In genomic region chr3:51916060-51916870, GRCm38 (mm10) we compare ENCODE assay signal across 9 mouse cellular contexts.
A peak's percentile ranks its signal among the peaks of the same experiment; 100 is the strongest.
DNase-seq lines count a peak whose midpoint lies in the region; ATAC-seq and TF ChIP-seq lines count a peak whose summit lies in the region.
"Had no signal": no experiment of that assay in that cellular context is flagged by ENCODE, and none has a peak within 500 bp of the region (broad histone marks: within the 10 kb centered on the region; RNA-seq: fewer than 3 reads in every experiment).

No protein-coding gene starts in this region.

- H3K27ac ChIP-seq in MEL (ENCODE audit: control insufficient read depth, low read depth, low read length): no peak overlapping the region
- H3K27ac ChIP-seq in embryonic facial prominence, embryonic 11.5 days (replicated peaks; ENCODE audit: low read depth, low read length): no peak overlapping the region; the same call in 1 of the 2 replicates
- H3K27ac ChIP-seq in heart, embryonic 15.5 days: peak overlapping the region; percentile 82
- H3K27ac ChIP-seq in limb, embryonic 15.5 days: peak overlapping the region; percentile 22; the same call in 1 of the 2 replicates
- peak overlapping the region; percentile 49; the same call in 1 of the 2 replicates for H3K27ac ChIP-seq in neural tube, embryonic 11.5 days (ENCODE audit: low read depth, low read length)
- H3K27ac ChIP-seq: midbrain, embryonic 12.5 days had no signal

- peak; percentile 41 for DNase-seq in MEL (ENCODE audit: low read depth, low spot score)
- peak; percentile 18 for DNase-seq in embryonic facial prominence, embryonic 11.5 days (ENCODE audit: low spot score)
- peak; percentile 84 for DNase-seq in kidney, postnatal 10 days
- peak; percentile 32 for DNase-seq in neural tube, embryonic 11.5 days (ENCODE audit: low spot score)
- DNase-seq in yolk sac, embryonic 10.5 days (ENCODE audit: low spot score): peak; percentile 92
- no peak for DNase-seq in adrenal gland, postnatal 4 days (ENCODE audit: low spot score in 2 of 2)

- H3K79me2 ChIP-seq in MEL (ENCODE audit: control insufficient read depth, insufficient read depth, low read length, poor library complexity): no peaks in the 10 kb centered on the region

- no peaks in the 10 kb centered on the region for H3K9me3 ChIP-seq in MEL (replicated peaks; ENCODE audit: insufficient read depth, low read length)
- H3K9me3 ChIP-seq in embryonic facial prominence, embryonic 11.5 days (replicated peaks; ENCODE audit: control insufficient read depth, low read length): no peaks in the 10 kb centered on the region; the same call in 1 of the 2 replicates
- H3K9me3 ChIP-seq in heart, embryonic 15.5 days (replicated peaks): no peaks in the 10 kb centered on the region
- no peaks in the 10 kb centered on the region for H3K9me3 ChIP-seq in limb, embryonic 15.5 days
- no peaks in the 10 kb centered on the region; the same call in 1 of the 2 replicates for H3K9me3 ChIP-seq in neural tube, embryonic 11.5 days (ENCODE audit: control insufficient read depth, low read length)

- 0 out of 4 replicates have a peak, but pooled peaks of 1 of the 2 experiments have one; percentile 5 for TF ChIP-seq EP300 in MEL (IDR thresholded peaks at IDR 0.05; ENCODE audit: low read depth in 1 of 2, low read length in 2 of 2)

- H3K4me1 ChIP-seq in MEL (ENCODE audit: control insufficient read depth in 1 of 2, insufficient read depth in 2 of 2, low read length in 2 of 2): peaks cover 21 to 22% of the 10 kb centered on the region in 2 experiments
- peaks cover 2% of the 10 kb centered on the region; the same call in 1 of the 2 replicates for H3K4me1 ChIP-seq in embryonic facial prominence, embryonic 11.5 days (ENCODE audit: control insufficient read depth, insufficient read depth, low read length)
- H3K4me1 ChIP-seq in heart, embryonic 15.5 days (replicated peaks): peaks cover 30% of the 10 kb centered on the region
- H3K4me1 ChIP-seq in limb, embryonic 15.5 days: peaks cover 18% of the 10 kb centered on the region
- peaks cover 13% of the 10 kb centered on the region for H3K4me1 ChIP-seq in neural tube, embryonic 11.5 days (ENCODE audit: control insufficient read depth, insufficient read depth, low read length)

- H3K9ac ChIP-seq in MEL (ENCODE audit: control insufficient read depth, low read depth, low read length, poor library complexity, severe bottlenecking): no peak overlapping the region
- H3K9ac ChIP-seq in embryonic facial prominence, embryonic 11.5 days (replicated peaks; ENCODE audit: low read length): no peak overlapping the region
- peak overlapping the region; percentile 25; the same call in 1 of the 2 replicates for H3K9ac ChIP-seq in heart, embryonic 15.5 days
- no peak overlapping the region for H3K9ac ChIP-seq in limb, embryonic 15.5 days
- H3K9ac ChIP-seq in neural tube, embryonic 11.5 days (ENCODE audit: low read length): no peak overlapping the region
- H3K9ac ChIP-seq: midbrain, embryonic 12.5 days had no signal

- peaks cover 0 to 24% of the 10 kb centered on the region in 2 experiments; a peak in 2 of 4 replicates for H3K36me3 ChIP-seq in MEL (ENCODE audit: control insufficient read depth in 1 of 2, insufficient read depth in 2 of 2, low read length in 2 of 2)
- H3K36me3 ChIP-seq in embryonic facial prominence, embryonic 11.5 days (replicated peaks; ENCODE audit: control insufficient read depth, insufficient read depth, low read depth, low read length): no peaks in the 10 kb centered on the region
- no peaks in the 10 kb centered on the region for H3K36me3 ChIP-seq in heart, embryonic 15.5 days
- H3K36me3 ChIP-seq in limb, embryonic 15.5 days: no peaks in the 10 kb centered on the region
- H3K36me3 ChIP-seq in neural tube, embryonic 11.5 days (ENCODE audit: control insufficient read depth, insufficient read depth, low read length): no peaks in the 10 kb centered on the region; the same call in 1 of the 2 replicates
- H3K36me3 ChIP-seq: midbrain, embryonic 12.5 days had no signal

- no peak for ATAC-seq in embryonic facial prominence, embryonic 11.5 days (replicated peaks; ENCODE audit: insufficient number of reproducible peaks, low FRiP score, low TSS enrichment, low read depth)
- peak; percentile 86 for ATAC-seq in heart, embryonic 15.5 days (replicated peaks; ENCODE audit: insufficient number of reproducible peaks, insufficient read depth, low FRiP score, low read depth)
- ATAC-seq in limb, embryonic 15.5 days (ENCODE audit: insufficient number of reproducible peaks, low FRiP score, low TSS enrichment, low read depth): 0 out of 2 replicates have a peak, but pooled peaks have one; percentile 24
- no peak for ATAC-seq in neural tube, embryonic 11.5 days (ENCODE audit: insufficient read depth, low FRiP score, low TSS enrichment)

- no peak for TF ChIP-seq RAD21 in MEL (IDR thresholded peaks at IDR 0.05; ENCODE audit: low read depth, low read length)

- H3K4me2 ChIP-seq in embryonic facial prominence, embryonic 11.5 days (ENCODE audit: low read depth, low read length): no peak overlapping the region
- peak overlapping the region; percentile 33 for H3K4me2 ChIP-seq in heart, embryonic 15.5 days
- no peak overlapping the region for H3K4me2 ChIP-seq in limb, embryonic 15.5 days
- no peak overlapping the region for H3K4me2 ChIP-seq in neural tube, embryonic 11.5 days (ENCODE audit: low read depth)
- H3K4me2 ChIP-seq: midbrain, embryonic 12.5 days had no signal

- H3K27me3 ChIP-seq in MEL (ENCODE audit: control insufficient read depth in 1 of 2, insufficient read depth in 2 of 2, low read length in 2 of 2): no peaks in the 10 kb centered on the region
- H3K27me3 ChIP-seq in embryonic facial prominence, embryonic 11.5 days (ENCODE audit: control insufficient read depth, insufficient read depth, low read length): no peaks in the 10 kb centered on the region
- H3K27me3 ChIP-seq in heart, embryonic 15.5 days: no peaks in the 10 kb centered on the region
- no peaks in the 10 kb centered on the region for H3K27me3 ChIP-seq in limb, embryonic 15.5 days
- H3K27me3 ChIP-seq in neural tube, embryonic 11.5 days (ENCODE audit: control insufficient read depth, insufficient read depth, low read length): no peaks in the 10 kb centered on the region
- H3K27me3 ChIP-seq: midbrain, embryonic 12.5 days had no signal

- TF ChIP-seq CTCF in MEL (IDR thresholded peaks at IDR 0.05 in 2 of 3, conservative IDR thresholded peaks at IDR 0.05 in 1 of 3; ENCODE audit: control insufficient read depth in 1 of 3, insufficient read depth in 1 of 3, low read depth in 2 of 3, low read length in 3 of 3, poor library complexity in 1 of 3, severe bottlenecking in 1 of 3): no peak

- WGBS in embryonic facial prominence, embryonic 11.5 days: 41% methylated on average over 10 of the region's 10 CpGs
- WGBS in heart, embryonic 15.5 days: 13% methylated on average over 10 of the region's 10 CpGs
- WGBS in limb, embryonic 15.5 days: 27% methylated on average over 10 of the region's 10 CpGs
- 19% methylated on average over 10 of the region's 10 CpGs for WGBS in neural tube, embryonic 11.5 days

- no peak for TF ChIP-seq POLR2A in MEL (IDR thresholded peaks at IDR 0.05; ENCODE audit: control insufficient read depth in 1 of 2, insufficient read depth in 1 of 2, low read depth in 1 of 2, low read length in 2 of 2, poor library complexity in 1 of 2)

- no peak overlapping the region for H3K4me3 ChIP-seq in MEL (ENCODE audit: control insufficient read depth in 1 of 2, insufficient read depth in 1 of 2, low read depth in 2 of 2, low read length in 2 of 2)
- no peak overlapping the region for H3K4me3 ChIP-seq in embryonic facial prominence, embryonic 11.5 days (ENCODE audit: low read depth, low read length)
- H3K4me3 ChIP-seq in heart, embryonic 15.5 days: no peak overlapping the region
- no peak overlapping the region for H3K4me3 ChIP-seq in limb, embryonic 15.5 days
- H3K4me3 ChIP-seq in neural tube, embryonic 11.5 days (ENCODE audit: low read depth, low read length): no peak overlapping the region
- H3K4me3 ChIP-seq: midbrain, embryonic 12.5 days had no signal

TF ChIP-seq in MEL, 35 proteins besides CTCF, POLR2A, EP300 and RAD21:
- TF ChIP-seq ETS1 (IDR thresholded peaks at IDR 0.05; ENCODE audit: low read depth, low read length) (0 out of 2 replicates have a peak, but pooled peaks have one; percentile 22), NELFE (IDR thresholded peaks at IDR 0.05; ENCODE audit: low read depth, low read length) (no peak), KAT2A (conservative IDR thresholded peaks at IDR 0.05; ENCODE audit: low read depth, low read length) (no peak), MEF2A (IDR thresholded peaks at IDR 0.05; ENCODE audit: extremely low read depth, insufficient replicate concordance, low read depth, low read length, poor library complexity, severe bottlenecking) (peak; percentile 67; the same call in 1 of the 2 replicates), JUND (IDR thresholded peaks at IDR 0.05; ENCODE audit: low read depth, low read length) (no peak), ZMIZ1 (IDR thresholded peaks at IDR 0.05; ENCODE audit: low read depth, low read length) (no peak), TAL1 (IDR thresholded peaks at IDR 0.05; ENCODE audit: low read length) (no peak), MYC (IDR thresholded peaks at IDR 0.05; ENCODE audit: low read depth, low read length) (no peak), SMC3 (IDR thresholded peaks at IDR 0.05; ENCODE audit: low read depth, low read length) (no peak), USF1 (IDR thresholded peaks at IDR 0.05; ENCODE audit: low read depth, low read length) (peak; percentile 59; the same call in 1 of the 2 replicates), GABPA (IDR thresholded peaks at IDR 0.05; ENCODE audit: low read depth, low read length) (no peak), POLR2AphosphoS5 (IDR thresholded peaks at IDR 0.05; ENCODE audit: borderline replicate concordance, low read depth, low read length) (no peak), MAZ (IDR thresholded peaks at IDR 0.05; ENCODE audit: low read depth, low read length) (no peak)

Comparison
In these comparisons a context has a peak if more than half of its experiments do, and no peak if none do; other contexts are left out.
1. DNase-seq: peak in MEL (single experiment), embryonic facial prominence, embryonic 11.5 days (single experiment), kidney, postnatal 10 days (single experiment), neural tube, embryonic 11.5 days (single experiment) and yolk sac, embryonic 10.5 days (single experiment); none in adrenal gland, postnatal 4 days (0 of 2).
2. H3K27ac ChIP-seq: peak in heart, embryonic 15.5 days (single experiment), limb, embryonic 15.5 days (single experiment) and neural tube, embryonic 11.5 days (single experiment); none in MEL (single experiment) and embryonic facial prominence, embryonic 11.5 days (single experiment).
3. ATAC-seq: peak in heart, embryonic 15.5 days (single experiment) and limb, embryonic 15.5 days (single experiment); none in embryonic facial prominence, embryonic 11.5 days (single experiment) and neural tube, embryonic 11.5 days (single experiment).